Mouse (Mus musculus): Measurements from ENCODE around the gene N4bp2l1. TPM values are rescaled to one million over a fixed set of nuclear protein-coding genes. Genes with fewer than 3 reads are reported as not detected.

N4bp2l1 gene
- polyA plus RNA-seq, 1 experiment from 2014 or later, result 10.5 TPM

GRCm38 (mm10) chr5:150616216-150616615 lies 19.2 kb upstream of the N4bp2l1 start:
- 89% methylated on average over 2 of the region's 2 CpGs for WGBS

GRCm38 (mm10) chr5:150614054-150614453 lies 17.1 kb upstream of the N4bp2l1 start:
- WGBS, result 92% methylated on average over 2 of the region's 2 CpGs
- H3K4me1 ChIP-seq (replicated peaks; ENCODE audit: control insufficient read depth, insufficient read depth), result no peaks in the 10 kb centered on the region
- no peak overlapping the region for H3K27ac ChIP-seq (replicated peaks)
- H3K9ac ChIP-seq (ENCODE audit: low read length), result no peak overlapping the region
- no peak overlapping the region for H3K4me3 ChIP-seq (ENCODE audit: low read depth, low read length)
- no peaks in the 10 kb centered on the region for H3K27me3 ChIP-seq (ENCODE audit: control insufficient read depth, insufficient read depth, low read length)
- DNase-seq (ENCODE audit: low spot score) (no peak), ATAC-seq (ENCODE audit: low FRiP score, low TSS enrichment) (no peak)
- H3K36me3 ChIP-seq (ENCODE audit: control insufficient read depth, insufficient read depth, low read length), result no peaks in the 10 kb centered on the region
- H3K9me3 ChIP-seq (ENCODE audit: control insufficient read depth, low read length), result no peaks in the 10 kb centered on the region
- no peak for TF ChIP-seq EP300 (optimal IDR thresholded peaks at IDR 0.05)
- no peak for TF ChIP-seq CTCF (IDR thresholded peaks at IDR 0.05; ENCODE audit: low read depth)
- no peak overlapping the region for H3K4me2 ChIP-seq (replicated peaks; ENCODE audit: low read depth)

More at GRCm38 (mm10) chr5:150616216-150616615, 19.2 kb upstream of the N4bp2l1 start:
- Histone ChIP-seq H3K4me3 (ENCODE audit: low read depth, low read length) (no peak overlapping the region), H3K9me3 (ENCODE audit: control insufficient read depth, low read length) (no peaks in the 10 kb centered on the region), H3K27me3 (ENCODE audit: control insufficient read depth, insufficient read depth, low read length) (no peaks in the 10 kb centered on the region), H3K4me2 (replicated peaks; ENCODE audit: low read depth) (no peak overlapping the region), H3K27ac (replicated peaks) (no peak overlapping the region), H3K9ac (ENCODE audit: low read length) (no peak overlapping the region), H3K4me1 (replicated peaks; ENCODE audit: control insufficient read depth, insufficient read depth) (no peaks in the 10 kb centered on the region), H3K36me3 (ENCODE audit: control insufficient read depth, insufficient read depth, low read length) (no peaks in the 10 kb centered on the region)
- TF ChIP-seq EP300 (optimal IDR thresholded peaks at IDR 0.05) (no peak), CTCF (IDR thresholded peaks at IDR 0.05; ENCODE audit: low read depth) (no peak)
- DNase-seq (ENCODE audit: low spot score) (no peak), ATAC-seq (ENCODE audit: low FRiP score, low TSS enrichment) (no peak)

DNA sequence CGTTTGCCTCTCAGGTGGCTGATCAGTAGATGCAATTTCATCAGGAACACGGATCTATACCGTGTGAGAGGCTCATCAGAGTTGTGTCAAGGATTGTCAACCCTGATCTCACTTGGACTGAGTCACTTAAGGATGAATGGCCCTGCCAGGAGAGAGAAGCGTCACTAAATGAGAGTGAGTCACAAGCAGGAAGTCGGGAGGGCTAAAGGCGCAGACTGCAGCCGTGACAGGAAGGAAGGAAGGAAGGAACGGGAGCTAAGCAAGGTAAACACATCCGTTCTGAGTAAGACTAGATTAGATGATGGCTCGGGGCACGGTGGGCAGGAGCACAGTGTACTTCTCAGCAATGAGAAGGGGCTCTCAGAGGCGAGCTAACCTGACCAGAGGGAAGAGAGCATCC lies 14.7 kb upstream of the N4bp2l1 start:
- Histone ChIP-seq H3K9ac (ENCODE audit: low read length) (no peak overlapping the region), H3K27me3 (ENCODE audit: control insufficient read depth, insufficient read depth, low read length) (no peaks in the 10 kb centered on the region), H3K9me3 (ENCODE audit: control insufficient read depth, low read length) (no peaks in the 10 kb centered on the region), H3K36me3 (ENCODE audit: control insufficient read depth, insufficient read depth, low read length) (no peaks in the 10 kb centered on the region), H3K4me2 (replicated peaks; ENCODE audit: low read depth) (no peak overlapping the region), H3K4me3 (ENCODE audit: low read depth, low read length) (no peak overlapping the region), H3K27ac (replicated peaks) (no peak overlapping the region), H3K4me1 (replicated peaks; ENCODE audit: control insufficient read depth, insufficient read depth) (no peaks in the 10 kb centered on the region)
- TF ChIP-seq EP300 (optimal IDR thresholded peaks at IDR 0.05) (no peak), CTCF (IDR thresholded peaks at IDR 0.05; ENCODE audit: low read depth) (no peak)
- 29% methylated on average over 12 of the region's 12 CpGs for WGBS
- ATAC-seq (ENCODE audit: low FRiP score, low TSS enrichment), result peak; percentile 94
- peak; percentile 39 for DNase-seq (ENCODE audit: low spot score)

- Histone ChIP-seq H3K36me3 (ENCODE audit: control insufficient read depth, insufficient read depth, low read length) (no peaks in the 10 kb centered on the region), H3K27me3 (ENCODE audit: control insufficient read depth, insufficient read depth, low read length) (no peaks in the 10 kb centered on the region), H3K9ac (ENCODE audit: low read length) (no peak overlapping the region), H3K9me3 (ENCODE audit: control insufficient read depth, low read length) (no peaks in the 10 kb centered on the region), H3K4me2 (replicated peaks; ENCODE audit: low read depth) (no peak overlapping the region), H3K4me3 (ENCODE audit: low read depth, low read length) (no peak overlapping the region), H3K27ac (replicated peaks) (no peak overlapping the region), H3K4me1 (replicated peaks; ENCODE audit: control insufficient read depth, insufficient read depth) (no peaks in the 10 kb centered on the region)
- ATAC-seq (ENCODE audit: low FRiP score, low TSS enrichment) (no peak), DNase-seq (ENCODE audit: low spot score) (no peak)
- WGBS, result 84% methylated on average over 1 of the region's 1 CpGs
- no peak for TF ChIP-seq CTCF (IDR thresholded peaks at IDR 0.05; ENCODE audit: low read depth)
- no peak for TF ChIP-seq EP300 (optimal IDR thresholded peaks at IDR 0.05)
Observed at GRCm38 (mm10) chr5:150611136-150611535, 14.1 kb upstream of the N4bp2l1 start.

- Histone ChIP-seq H3K27me3 (ENCODE audit: control insufficient read depth, insufficient read depth, low read length) (no peaks in the 10 kb centered on the region), H3K4me2 (replicated peaks; ENCODE audit: low read depth) (no peak overlapping the region), H3K9me3 (ENCODE audit: control insufficient read depth, low read length) (no peaks in the 10 kb centered on the region), H3K9ac (ENCODE audit: low read length) (no peak overlapping the region), H3K4me3 (ENCODE audit: low read depth, low read length) (no peak overlapping the region), H3K36me3 (ENCODE audit: control insufficient read depth, insufficient read depth, low read length) (no peaks in the 10 kb centered on the region), H3K27ac (replicated peaks) (no peak overlapping the region), H3K4me1 (replicated peaks; ENCODE audit: control insufficient read depth, insufficient read depth) (no peaks in the 10 kb centered on the region)
- TF ChIP-seq EP300 (optimal IDR thresholded peaks at IDR 0.05), result no peak
- no peak for TF ChIP-seq CTCF (IDR thresholded peaks at IDR 0.05; ENCODE audit: low read depth)
- DNase-seq (ENCODE audit: low spot score), result no peak
- no peak for ATAC-seq (ENCODE audit: low FRiP score, low TSS enrichment)
- WGBS, result 80% methylated on average over 8 of the region's 8 CpGs
Observed at GRCm38 (mm10) chr5:150607631-150608030, 10.6 kb upstream of the N4bp2l1 start.

- Histone ChIP-seq H3K27ac (replicated peaks) (no peak overlapping the region), H3K4me2 (replicated peaks; ENCODE audit: low read depth) (no peak overlapping the region), H3K36me3 (ENCODE audit: control insufficient read depth, insufficient read depth, low read length) (no peaks in the 10 kb centered on the region), H3K4me3 (ENCODE audit: low read depth, low read length) (no peak overlapping the region), H3K9ac (ENCODE audit: low read length) (no peak overlapping the region), H3K27me3 (ENCODE audit: control insufficient read depth, insufficient read depth, low read length) (no peaks in the 10 kb centered on the region), H3K9me3 (ENCODE audit: control insufficient read depth, low read length) (no peaks in the 10 kb centered on the region), H3K4me1 (replicated peaks; ENCODE audit: control insufficient read depth, insufficient read depth) (no peaks in the 10 kb centered on the region)
- WGBS, result over 99% methylated on average over 6 of the region's 6 CpGs
- DNase-seq (ENCODE audit: low spot score), result no peak
- no peak for TF ChIP-seq CTCF (IDR thresholded peaks at IDR 0.05; ENCODE audit: low read depth)
- no peak for TF ChIP-seq EP300 (optimal IDR thresholded peaks at IDR 0.05)
- ATAC-seq (ENCODE audit: low FRiP score, low TSS enrichment), result no peak
Observed at GRCm38 (mm10) chr5:150606131-150606530, 9.1 kb upstream of the N4bp2l1 start.
